Mouse (Mus musculus) spleen, adult 2 months (tissue): ENCODE data around the gene Hba-a2.
"Not testable (repeated sequence)": the region's sequence is repeated elsewhere in the genome, so short reads cannot be mapped to it uniquely, and the experiment has no call there.

ENCODE experiments used
- CTCF ChIP-seq: fragments of 200-500 bp; IDR thresholded peaks from 2 replicates; pipeline ENCODE4 v1.5.1; 2011; ENCODE audit warnings: mild to moderate bottlenecking, inconsistent platforms; ENCODE audit not compliant: insufficient read depth, insufficient read length, insufficient replicate concordance; ENCODE audit errors: extremely low read depth
- POLR2A ChIP-seq: fragments of 200-500 bp; IDR thresholded peaks from 2 replicates; pipeline ENCODE4 v1.6.1; 2011; ENCODE audit warnings: low read depth, low read length, inconsistent platforms

GRCm38 (mm10) chr11:32297417-32297816 lies 1.1 kb downstream of the Hba-a2 start:
- TF ChIP-seq CTCF, POLR2A: not testable (repeated sequence)
